8 mouse cellular contexts compared by ENCODE assay signal in genomic region chr9:119401801-119402214, GRCm38 (mm10). TPM values are rescaled to one million over a fixed set of nuclear protein-coding genes. Genes with fewer than 3 reads are reported as not detected.
DNase-seq lines count a peak whose midpoint lies in the region; ATAC-seq lines count a peak whose summit lies in the region.

Gene Acvr2b, plus strand, starts transcription at chr9:119402118.

- H3K27ac ChIP-seq in hindbrain, embryonic 15.5 days (replicated peaks): peak within 1 kb of the TSS; percentile 97

- ATAC-seq in hindbrain, embryonic 15.5 days (ENCODE audit: low FRiP score, low read depth): peak; percentile 93

- H3K4me2 ChIP-seq in hindbrain, embryonic 15.5 days: peak within 1 kb of the TSS; percentile 88

- H3K4me1 ChIP-seq in hindbrain, embryonic 15.5 days (replicated peaks): peaks cover 39% of the 10 kb centered on the region

- H3K27me3 ChIP-seq in hindbrain, embryonic 15.5 days: no peaks in the 10 kb centered on the region

- peak; percentile 97 for DNase-seq in NIH3T3 (ENCODE audit: low read depth)
- DNase-seq in cerebellum, postnatal 10 days: peak; percentile 98 to 99
- peak; percentile 82 to 89 for DNase-seq in frontal cortex, postnatal 36 days (ENCODE audit: low spot score in 2 of 2)
- DNase-seq in left cerebral cortex, adult 11 months (ENCODE audit: low spot score): peak; percentile 90
- DNase-seq in lung, postnatal 36 days: peak; percentile 98
- peak; percentile 98 for DNase-seq in retina, postnatal 1 day
- DNase-seq in thymus, postnatal 4 days: peak; percentile 98

- H3K36me3 ChIP-seq in hindbrain, embryonic 15.5 days: no peaks in the 10 kb centered on the region

- no peaks in the 10 kb centered on the region for H3K9me3 ChIP-seq in hindbrain, embryonic 15.5 days

- peak within 1 kb of the TSS; percentile 68 for H3K4me3 ChIP-seq in hindbrain, embryonic 15.5 days

- peak within 1 kb of the TSS; percentile 93 for H3K9ac ChIP-seq in hindbrain, embryonic 15.5 days

- WGBS in hindbrain, embryonic 15.5 days: under 1% methylated on average over 15 of the region's 32 CpGs

RNA-seq across cellular contexts. Expression of gene Acvr2b, which starts in this region (rescaled TPM):
- 49.1 and 52.7 TPM in 2 replicates for polyA plus RNA-seq in hindbrain, embryonic 15.5 days (2015; fragmentation: Nextera tagmentation; extraction: Ambion mirVana)

Comparison
In these comparisons a context has a peak if more than half of its experiments do, and no peak if none do; other contexts are left out.
1. Peak in every context shown above with its lines: DNase-seq, ATAC-seq, H3K4me3 ChIP-seq and H3K27ac ChIP-seq.